Mouse (Mus musculus) megakaryocyte, embryonic 14.5 days (primary cell): Measurements from ENCODE around the gene Smoc1.

Experiments used
- FLI1 ChIP-seq: IDR thresholded peaks from 2 replicates; pipeline ENCODE4 v1.6.1; 2012; ENCODE audit warnings: low read length, inconsistent platforms, mixed read lengths
- GATA1 ChIP-seq: IDR thresholded peaks from 3 replicates; pipeline ENCODE4 v1.6.1; 2012; ENCODE audit warnings: mixed read lengths, low read length, inconsistent platforms, borderline replicate concordance

GRCm38 (mm10) chr12:81112321-81112720 lies 85.7 kb downstream of the Smoc1 start:
- TF ChIP-seq GATA1 (no peak), FLI1 (no peak)
